Mouse (Mus musculus): Measurements from ENCODE around the gene Dbp.

DNA sequence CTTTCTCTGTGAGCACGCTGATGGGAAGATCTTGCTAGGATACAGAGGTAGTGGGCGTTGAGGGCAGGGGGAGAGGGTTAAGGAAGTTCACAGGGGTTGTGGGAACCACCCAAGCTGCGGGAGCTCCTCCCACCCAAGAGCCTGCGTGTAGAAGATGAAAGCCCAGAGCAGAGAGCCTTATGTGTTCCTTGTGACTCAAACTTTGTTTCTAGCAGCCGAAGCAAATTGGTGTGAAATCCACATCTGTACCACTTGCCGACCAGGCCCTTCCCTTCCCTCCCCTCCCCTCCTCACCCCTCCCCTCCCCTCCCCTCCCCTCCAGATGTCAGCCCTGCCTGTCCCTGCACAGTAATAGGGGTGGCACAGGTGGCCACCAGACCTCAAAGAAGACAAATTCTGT, 9.8 kb upstream of the Dbp start:
- no peak for TF ChIP-seq GATA1 (IDR thresholded peaks at IDR 0.05; ENCODE audit: borderline replicate concordance, low read length)
- TF ChIP-seq FLI1 (IDR thresholded peaks at IDR 0.05; ENCODE audit: low read length): no peak
